ENCODE assay signal across 7 mouse cellular contexts in the genomic region with DNA sequence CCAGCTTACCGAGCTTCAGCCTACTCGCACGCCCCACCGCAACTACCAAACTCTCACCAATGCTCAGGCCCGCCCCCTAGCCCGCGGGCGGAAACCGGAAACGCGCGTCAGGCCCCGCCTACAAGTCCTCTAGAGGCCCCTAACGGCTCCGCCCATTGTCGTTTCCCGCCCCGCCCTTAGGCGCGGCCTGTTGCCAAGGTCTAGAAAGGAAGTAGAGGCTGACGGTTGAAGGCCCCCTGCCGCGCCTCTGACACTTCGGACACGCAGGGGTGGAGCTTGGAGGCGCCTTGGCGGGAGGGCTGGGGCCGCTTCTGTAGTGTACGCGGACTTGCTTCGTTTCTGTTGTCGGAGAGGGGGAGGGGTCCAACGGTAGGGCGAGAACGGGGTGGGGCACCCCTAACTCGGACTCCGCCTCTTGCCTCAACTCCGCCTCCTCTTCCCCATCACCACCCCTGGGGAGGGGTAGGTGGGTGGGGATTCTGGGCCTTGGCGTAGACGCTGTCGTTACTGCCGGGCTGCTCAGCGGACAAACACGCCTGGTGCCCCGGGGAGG. TPM values are rescaled to one million over a fixed set of nuclear protein-coding genes. Genes with fewer than 3 reads are reported as not detected.
DNase-seq lines count a peak whose midpoint lies in the region; ATAC-seq lines count a peak whose summit lies in the region.

A gene (minus strand): TSS at position 67 of the 553 bp plus-strand sequence.
A gene (plus strand): TSS at position 489 of the 553 bp plus-strand sequence.

- H3K4me3 ChIP-seq in intestine, embryonic 16.5 days (ENCODE audit: low read length): peak within 1 kb of the TSS; percentile 63
- peak within 1 kb of the TSS; percentile 50 for H3K4me3 ChIP-seq in midbrain, embryonic 11.5 days (ENCODE audit: low read depth, low read length)

- intact Hi-C loops in left cerebral cortex, postnatal 36 days (cut with DNase I): loop anchor here (5.0 kb wide), 2 partner anchors 66 to 181 kb away; a partner anchor contains a TSS

- H3K9ac ChIP-seq in intestine, embryonic 16.5 days (ENCODE audit: low read depth, low read length): peak within 1 kb of the TSS; percentile 77
- peak within 1 kb of the TSS; percentile 66 for H3K9ac ChIP-seq in midbrain, embryonic 11.5 days (ENCODE audit: low read length)

- WGBS in intestine, embryonic 16.5 days: 25% methylated on average over 42 of the region's 45 CpGs
- WGBS in midbrain, embryonic 11.5 days: 18% methylated on average over 31 of the region's 45 CpGs

- H3K4me1 ChIP-seq in intestine, embryonic 16.5 days (ENCODE audit: control insufficient read depth, insufficient read depth, low read length): peaks cover 21% of the 10 kb centered on the region
- peaks cover 19% of the 10 kb centered on the region for H3K4me1 ChIP-seq in midbrain, embryonic 11.5 days (ENCODE audit: control insufficient read depth, insufficient read depth, low read length)

- peak; percentile 94 for ATAC-seq in intestine, embryonic 16.5 days
- peak; percentile 93 for ATAC-seq in midbrain, embryonic 11.5 days (ENCODE audit: low FRiP score)

- H3K27ac ChIP-seq in intestine, embryonic 16.5 days (ENCODE audit: low read length): peak within 1 kb of the TSS; percentile 90
- H3K27ac ChIP-seq in midbrain, embryonic 11.5 days (ENCODE audit: low read depth, low read length): peak within 1 kb of the TSS; percentile 67

- no peaks in the 10 kb centered on the region for H3K9me3 ChIP-seq in intestine, embryonic 16.5 days (ENCODE audit: control insufficient read depth, low read length)
- no peaks in the 10 kb centered on the region for H3K9me3 ChIP-seq in midbrain, embryonic 11.5 days (ENCODE audit: control insufficient read depth, low read length)

- H3K4me2 ChIP-seq in intestine, embryonic 16.5 days (ENCODE audit: low read depth, low read length): peak within 1 kb of the TSS; percentile 73
- H3K4me2 ChIP-seq in midbrain, embryonic 11.5 days: peak within 1 kb of the TSS; percentile 66

- DNase-seq in adrenal gland, adult 2 months: peak; percentile 94
- peak; percentile 89 for DNase-seq in embryo, embryonic 11.5 days (ENCODE audit: low read depth, low spot score)
- peak; percentile 75 to 90 for DNase-seq in gastrocnemius, postnatal 4 days (ENCODE audit: low spot score in 2 of 2)
- peak; percentile 85 to 86 for DNase-seq in left cerebral cortex, postnatal 36 days (ENCODE audit: low spot score in 2 of 2)
- DNase-seq in midbrain, embryonic 11.5 days (ENCODE audit: low spot score, missing footprints): peak; percentile 98
- DNase-seq in skeletal muscle tissue, adult 2 months (ENCODE audit: low read depth, low spot score): peak; percentile 94

- H3K27me3 ChIP-seq in intestine, embryonic 16.5 days (replicated peaks; ENCODE audit: control insufficient read depth, insufficient read depth, low read length): no peaks in the 10 kb centered on the region
- H3K27me3 ChIP-seq in midbrain, embryonic 11.5 days (ENCODE audit: control insufficient read depth, insufficient read depth, low read length): no peaks in the 10 kb centered on the region

- no peaks in the 10 kb centered on the region for H3K36me3 ChIP-seq in intestine, embryonic 16.5 days (ENCODE audit: control insufficient read depth, insufficient read depth, low read length)
- H3K36me3 ChIP-seq in midbrain, embryonic 11.5 days (ENCODE audit: control insufficient read depth, insufficient read depth, low read length): no peaks in the 10 kb centered on the region; the same call in 1 of the 2 replicates

RNA-seq across cellular contexts. Expression of the first gene that starts in this region (rescaled TPM):
- 100 to 1,000 TPM; 271 to 301 TPM for total RNA-seq in adrenal gland, adult 2 months (2021)
- polyA plus RNA-seq in adrenal gland, adult 2 months (2012; rRNA removed): 24.3 and 30.1 TPM in 2 replicates
- total RNA-seq in gastrocnemius, postnatal 4 days (2021): 100 to 1,000 TPM in 1 of 2 experiments, 10 to 100 TPM in 1; 99.9 to 104 TPM
- 325 and 331 TPM in 2 replicates for polyA plus RNA-seq in intestine, embryonic 16.5 days (2015; fragmentation: Nextera tagmentation; extraction: Ambion mirVana)
- 10 to 100 TPM; 77.9 to 83.8 TPM for total RNA-seq in left cerebral cortex, postnatal 36 days (2021)
- 144 and 154 TPM in 2 replicates for polyA plus RNA-seq in midbrain, embryonic 11.5 days (2014; fragmentation: Nextera tagmentation; extraction: Ambion mirVana)

RNA-seq across cellular contexts. Expression of the second gene that starts in this region (rescaled TPM):
- 10 to 100 TPM; 28.1 to 29.6 TPM for total RNA-seq in adrenal gland, adult 2 months (2021)
- 35.2 and 41.1 TPM in 2 replicates for polyA plus RNA-seq in adrenal gland, adult 2 months (2012; rRNA removed)
- total RNA-seq in gastrocnemius, postnatal 4 days (2021): 10 to 100 TPM; 24.1 to 26.8 TPM
- polyA plus RNA-seq in intestine, embryonic 16.5 days (2015; fragmentation: Nextera tagmentation; extraction: Ambion mirVana): 25.6 and 31.0 TPM in 2 replicates
- 10 to 100 TPM; 11.8 to 13.6 TPM for total RNA-seq in left cerebral cortex, postnatal 36 days (2021)
- polyA plus RNA-seq in midbrain, embryonic 11.5 days (2014; fragmentation: Nextera tagmentation; extraction: Ambion mirVana): 6.7 and 7.1 TPM in 2 replicates

Comparison
In these comparisons a context has a peak if more than half of its experiments do, and no peak if none do; other contexts are left out.
1. Peak in every context shown above with its lines: DNase-seq, ATAC-seq, H3K4me3 ChIP-seq and H3K27ac ChIP-seq.